Mouse (Mus musculus) lung, adult 2 months (tissue): ENCODE data around the gene Wasf2.

Experiments
- CTCF ChIP-seq: fragments of 200-500 bp; IDR thresholded peaks from 2 replicates; pipeline ENCODE4 v1.5.1; 2011; ENCODE audit warnings: mild to moderate bottlenecking, low read length, control low read depth; ENCODE audit not compliant: insufficient read depth
- POLR2A ChIP-seq: fragments of 200-500 bp; IDR thresholded peaks from 2 replicates; pipeline ENCODE4 v1.6.1; 2011; ENCODE audit warnings: low read depth, mild to moderate bottlenecking, control low read depth, low read length, borderline replicate concordance; ENCODE audit errors: extremely low read depth

GRCm38 (mm10) chr4:133227636-133228035, 97.3 kb downstream of the Wasf2 start:
- TF ChIP-seq CTCF (no peak), POLR2A (no peak)
